Mouse (Mus musculus) heart, postnatal 10 days (tissue): ENCODE measurements around the gene Ralgapb. TPM values are rescaled to one million over a fixed set of nuclear protein-coding genes. Genes with fewer than 3 reads are reported as not detected.

Experiments
- DNase-seq, 2 experiments: peaks; one replicate each; pipeline ENCODE4 v3.0.0; 2021
- intact Hi-C: fragments of 180-260 bp; cut with DNase I; formaldehyde crosslinking; loops from one replicate; pipeline ENCODE4 v1.15.1; 2025
- total RNA-seq, 2 experiments: library from RNA; stranded (reverse); gene quantifications; 2 replicates each; pipeline ENCODE4 v1.2.3; 2021

The Ralgapb gene
- total RNA-seq, 2 experiments from 2014 or later: 30.5 to 33.3 TPM

DNA sequence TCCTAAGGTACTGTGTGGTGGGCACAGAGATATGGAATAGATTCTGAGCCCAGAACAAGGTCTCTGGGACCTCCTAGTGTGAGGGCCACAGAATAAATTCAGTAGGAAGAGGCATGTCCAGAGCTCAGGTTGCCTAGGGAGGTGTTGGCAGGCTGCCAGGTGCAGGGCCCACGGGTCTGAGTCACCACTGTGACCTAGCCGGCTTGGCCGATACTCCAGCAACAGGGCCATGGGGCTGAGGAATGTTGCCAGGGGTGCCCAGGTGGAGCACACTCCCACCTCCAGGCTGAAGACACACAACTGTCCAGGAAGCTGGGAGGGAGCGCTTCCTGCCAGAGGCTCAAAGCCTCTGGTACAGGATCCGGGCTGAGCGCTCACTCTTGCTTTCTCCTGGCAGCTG, 101.0 kb downstream of the Ralgapb start:
- intact Hi-C loops: no loop called here
- peak; percentile 41 to 53 for DNase-seq

DNA sequence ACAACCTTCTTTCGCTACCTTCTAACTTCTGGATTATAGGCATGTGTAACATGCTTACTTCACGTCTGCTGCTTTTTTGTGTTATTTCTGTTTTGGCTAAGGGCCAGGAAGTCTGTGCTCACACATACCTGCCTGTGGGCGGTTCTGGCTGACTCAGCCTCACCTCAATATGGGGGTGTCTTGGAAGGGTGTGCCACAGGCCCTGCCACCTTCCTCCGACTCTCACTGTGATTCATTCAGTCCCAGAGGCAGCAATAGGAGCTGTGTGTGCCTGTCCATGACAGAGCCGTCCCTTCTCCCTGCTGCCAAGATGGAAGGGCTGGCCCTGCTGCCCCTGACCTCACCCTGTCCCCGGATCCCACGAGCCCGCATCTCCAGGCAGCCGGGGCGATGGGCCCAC, 102.9 kb downstream of the Ralgapb start, which contains the start of gene Arhgap40:
TSS of gene Arhgap40 (plus strand) at position 269 of the 400 bp plus-strand sequence.
- no peak for DNase-seq
- intact Hi-C loops: no loop called here

DNA sequence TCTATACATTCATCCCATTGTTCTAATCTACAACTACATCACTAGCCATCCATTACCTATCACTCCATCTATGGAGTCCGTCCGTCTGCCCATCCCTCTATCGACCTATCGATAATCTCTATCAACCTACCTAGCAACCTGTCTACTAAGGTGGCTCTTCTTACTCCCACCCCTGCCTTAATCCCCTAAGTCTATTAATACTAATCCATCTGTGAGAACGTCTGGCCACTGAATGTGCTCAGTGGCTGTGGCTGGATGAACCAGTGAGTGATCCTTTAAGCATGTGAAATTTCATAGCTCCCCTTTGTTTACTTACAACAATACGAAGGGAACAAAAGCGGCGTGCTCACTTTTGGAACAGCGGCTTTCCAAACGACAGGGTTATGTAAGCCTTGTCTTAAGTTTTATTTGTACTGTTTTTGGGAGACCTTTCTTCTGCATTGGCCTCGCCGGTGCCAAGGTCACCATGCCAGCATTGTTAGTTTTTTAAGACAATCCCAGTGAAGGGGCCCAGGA, 104.2 kb downstream of the Ralgapb start:
- DNase-seq: no peak
- intact Hi-C loops: no loop called here

DNA sequence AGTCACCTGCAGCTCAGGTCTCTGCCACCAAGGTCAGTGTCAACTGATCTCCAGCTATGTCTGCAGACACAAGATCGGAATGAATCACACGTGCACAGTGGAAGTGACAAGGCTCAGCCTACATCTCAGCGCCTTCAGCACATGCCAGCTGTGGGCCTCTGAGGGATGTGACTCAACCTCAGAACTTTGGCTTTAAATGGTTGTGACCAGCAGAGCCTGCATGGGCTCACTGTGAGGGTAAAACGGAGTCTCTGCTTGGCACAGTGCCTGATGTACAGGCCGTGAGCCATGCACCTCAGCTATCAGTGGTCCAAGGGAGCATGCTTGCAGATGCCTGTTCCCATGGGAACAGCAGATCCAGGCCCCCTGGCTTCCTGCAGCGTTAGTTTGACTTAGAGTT, 108.9 kb downstream of the Ralgapb start:
- intact Hi-C loops: no loop called here
- no peak for DNase-seq

DNA sequence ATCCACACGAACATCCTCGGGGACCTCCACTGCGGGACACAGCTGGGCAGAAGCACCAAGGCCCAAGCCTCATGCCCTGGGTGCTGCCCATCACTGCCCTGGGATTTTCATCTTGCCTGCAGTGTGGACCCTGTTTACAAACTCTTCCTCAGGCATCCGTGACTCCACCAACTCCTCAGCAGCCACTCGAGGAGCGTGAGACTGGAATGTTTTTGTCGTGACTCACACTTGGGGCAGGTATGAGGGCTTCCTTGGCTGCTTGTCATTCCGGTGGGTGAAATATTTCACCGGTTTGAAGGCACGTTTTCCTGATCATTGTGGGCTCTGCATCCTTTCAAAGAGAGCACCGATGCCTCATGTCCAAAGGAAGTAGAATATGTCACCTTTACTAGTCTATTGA, 109.4 kb downstream of the Ralgapb start:
- intact Hi-C loops: no loop called here
- DNase-seq: no peak

DNA sequence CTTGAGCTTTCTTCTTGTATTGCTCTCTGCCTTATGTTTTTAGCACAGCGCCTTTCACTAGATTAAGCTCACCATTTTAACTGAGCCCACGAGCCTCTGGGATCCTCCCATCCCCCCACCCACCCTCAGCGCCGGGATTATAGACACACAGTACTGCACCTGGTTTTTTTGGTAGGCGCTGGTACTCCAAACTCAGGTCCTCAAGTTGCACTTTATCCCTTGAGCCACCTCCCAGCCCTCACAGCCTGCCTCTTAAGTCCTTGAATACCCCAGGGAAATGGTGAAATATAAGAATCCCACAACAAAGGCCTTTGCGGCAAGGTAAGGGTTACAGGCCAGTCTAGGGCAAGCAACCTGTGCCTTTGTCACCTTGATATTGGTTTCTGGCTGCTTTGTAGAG, 110.2 kb downstream of the Ralgapb start:
- intact Hi-C loops: no loop called here
- DNase-seq: no peak

DNA sequence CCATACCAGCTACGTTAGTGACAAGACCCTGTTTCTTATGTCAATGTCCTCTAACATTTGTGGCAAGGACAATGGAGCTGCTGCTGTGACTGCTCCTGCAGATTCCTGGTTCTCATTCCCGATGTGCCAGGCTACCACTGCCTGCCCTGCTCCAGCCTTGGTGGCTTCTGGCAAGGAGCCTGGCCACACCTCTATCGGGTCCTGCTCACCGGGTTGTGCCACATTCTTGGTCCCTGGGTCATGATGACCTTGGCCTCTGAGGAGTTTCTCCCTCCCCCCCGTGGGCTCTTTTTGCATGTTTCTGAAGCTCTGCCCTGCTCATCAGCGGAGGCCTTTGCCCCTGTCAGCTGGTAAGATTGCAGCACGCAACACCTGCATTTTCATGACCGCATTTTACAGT, 113.4 kb downstream of the Ralgapb start:
- intact Hi-C loops: no loop called here
- DNase-seq: peak; percentile 15 to 40

DNA sequence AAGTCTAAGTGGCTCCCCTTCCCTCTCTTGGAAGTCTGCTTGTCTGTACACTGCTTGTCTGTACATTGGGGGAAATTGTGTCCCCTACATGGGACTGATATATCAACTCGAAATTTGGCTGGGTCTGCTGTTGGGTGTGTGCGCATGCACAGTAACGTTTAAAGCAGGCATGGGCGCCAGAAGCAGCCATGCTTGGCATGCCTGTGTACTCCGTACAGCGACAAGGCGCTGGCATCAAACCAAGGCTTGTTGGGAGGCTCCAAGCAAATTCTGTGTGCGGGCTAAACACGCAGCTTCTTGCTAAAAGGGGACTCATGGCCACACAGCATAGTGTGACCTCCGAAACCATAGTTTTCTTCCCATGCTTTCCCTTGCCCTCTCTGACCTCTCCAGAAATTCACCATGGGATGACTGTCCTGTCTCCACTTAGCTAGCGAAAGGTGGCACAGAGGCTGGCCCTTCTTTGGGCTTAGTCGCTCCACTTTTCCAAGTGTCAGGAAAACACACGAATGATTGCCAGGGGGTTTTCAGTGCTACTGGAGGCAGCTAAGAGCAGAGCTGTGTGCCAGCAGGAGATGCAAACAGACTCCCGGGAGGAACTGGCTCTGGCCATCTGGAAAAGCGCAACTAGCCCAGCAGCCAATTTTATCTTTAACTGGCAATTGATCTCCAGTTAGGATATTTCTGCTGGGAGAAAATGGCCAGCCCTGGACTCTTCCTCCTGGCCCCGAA, 114.6 kb downstream of the Ralgapb start:
- peak; percentile 49 to 50 for DNase-seq
- intact Hi-C loops: no loop called here

DNA sequence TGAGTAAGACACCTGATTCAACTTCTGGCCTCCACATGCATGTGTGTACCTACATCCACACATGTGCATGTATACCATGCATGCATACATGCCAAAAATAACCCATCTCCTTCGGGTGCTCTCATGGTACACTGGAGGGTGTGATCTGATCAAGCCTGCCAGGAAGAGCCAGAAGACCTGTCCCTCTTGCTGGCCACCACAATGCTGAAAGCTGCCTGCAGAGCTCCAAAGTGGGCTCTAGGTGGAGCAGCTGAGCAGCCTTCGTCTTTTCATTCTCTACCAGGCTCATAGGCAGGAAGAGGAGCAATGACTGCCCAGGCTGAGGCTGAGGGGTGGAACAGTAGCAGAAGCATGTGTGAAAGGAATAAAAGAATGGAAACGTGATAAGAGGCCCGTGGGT, 124.4 kb downstream of the Ralgapb start:
- peak; percentile 53 to 72 for DNase-seq
- intact Hi-C loops: no loop called here

DNA sequence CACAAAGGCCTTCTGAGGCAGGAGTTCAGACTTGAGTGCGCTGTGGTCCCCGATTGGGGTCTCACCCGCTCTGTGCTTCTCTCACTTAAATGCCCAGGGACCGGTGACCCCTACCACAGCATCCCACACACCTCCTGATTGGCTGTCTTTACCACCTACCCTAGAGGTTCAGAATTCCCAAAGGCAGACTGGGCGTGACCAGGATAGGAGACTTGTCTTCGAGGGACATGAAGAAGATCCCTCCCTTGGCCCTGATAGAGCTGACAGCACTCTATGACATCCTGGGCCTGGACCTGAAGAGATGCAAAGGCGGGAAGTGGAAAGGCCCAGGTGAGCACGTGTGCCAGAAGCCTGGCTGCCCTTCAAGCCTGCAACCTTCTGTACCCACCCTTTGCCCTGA, 124.9 kb downstream of the Ralgapb start:
- intact Hi-C loops: no loop called here

DNA sequence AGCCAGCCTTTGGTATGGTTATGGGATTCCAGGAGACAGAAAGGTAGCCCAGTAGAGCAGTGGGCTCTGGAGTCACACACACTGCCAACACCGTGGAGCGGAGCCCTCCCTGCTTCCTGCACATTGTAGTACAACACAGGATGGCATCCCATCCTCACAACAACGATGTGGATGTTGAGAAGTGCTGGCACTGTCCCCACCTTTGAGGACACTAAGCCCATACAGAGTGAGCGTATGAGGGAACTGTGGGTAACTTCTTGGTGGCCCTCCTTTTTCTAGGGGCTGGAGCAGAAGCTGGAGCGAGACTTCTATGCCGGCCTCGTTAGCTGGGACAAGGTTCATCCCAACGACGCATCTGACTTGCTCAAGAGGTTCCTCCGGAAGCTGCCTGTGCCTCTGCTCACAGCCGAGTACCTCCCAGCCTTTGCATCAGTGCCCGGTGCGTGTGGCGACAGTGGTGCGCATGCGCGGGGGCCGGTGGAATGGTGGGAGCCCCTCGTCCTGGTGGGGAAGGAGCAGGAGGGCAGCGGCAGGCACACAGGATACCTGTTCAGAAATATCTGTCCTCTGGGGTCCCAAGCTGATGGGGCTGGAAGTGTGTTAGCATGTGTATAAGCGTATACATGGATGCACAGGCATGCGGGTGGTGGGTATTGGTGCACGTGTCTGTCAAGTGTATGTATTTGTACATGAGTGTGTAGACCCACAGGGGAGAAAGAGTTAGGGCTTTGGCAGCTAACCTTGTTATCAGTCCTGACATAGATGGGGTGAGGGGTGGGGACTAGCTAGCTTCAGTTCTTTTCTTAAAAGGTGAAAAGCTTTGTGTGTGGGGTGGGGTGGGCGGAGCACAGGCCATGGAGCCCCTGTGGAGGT, 130.0 kb downstream of the Ralgapb start:
- DNase-seq: no peak
- intact Hi-C loops: no loop called here

More for the DNA sequence above, 124.9 kb downstream of the Ralgapb start:
- DNase-seq: no peak

DNA sequence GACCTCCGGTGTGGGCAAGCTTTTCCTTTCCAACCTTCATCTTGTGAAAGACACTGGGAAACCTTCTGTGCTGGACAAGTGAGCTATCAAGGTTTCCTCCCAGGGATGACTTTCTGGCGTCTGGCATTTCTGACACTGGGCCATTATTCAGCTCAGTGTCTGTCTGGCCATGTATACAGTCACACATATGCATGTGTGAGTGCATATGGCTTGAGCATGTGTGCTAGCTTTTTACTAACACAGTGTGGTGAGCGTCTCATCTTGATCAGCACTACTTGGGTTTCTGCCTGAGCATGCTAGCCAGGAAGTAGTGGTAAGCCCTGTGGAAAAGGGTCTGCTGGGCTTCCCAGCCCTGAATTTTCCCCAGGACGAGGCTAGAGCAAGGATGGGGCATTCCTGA, 131.6 kb downstream of the Ralgapb start:
- no peak for DNase-seq
- intact Hi-C loops: no loop called here

DNA sequence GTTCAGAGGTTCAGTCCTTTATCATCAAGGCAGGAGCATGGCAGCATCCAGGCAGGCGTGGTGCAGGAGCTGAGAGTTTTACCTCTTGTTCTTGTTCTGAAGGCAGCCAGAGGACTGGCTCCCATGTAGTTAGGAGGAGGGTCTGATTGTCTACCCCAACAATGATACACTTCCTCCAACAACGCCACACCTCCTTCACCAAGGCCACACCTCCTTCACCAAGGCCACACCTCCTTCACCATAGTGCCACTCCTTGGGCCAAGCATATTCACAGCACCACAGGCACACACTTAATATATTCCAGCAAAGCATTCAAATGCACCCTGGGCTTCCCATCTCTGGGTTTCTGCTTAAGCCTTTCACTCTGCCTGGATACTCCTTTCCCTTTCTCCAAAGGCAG, 135.6 kb downstream of the Ralgapb start:
- no peak for DNase-seq
- intact Hi-C loops: no loop called here

DNA sequence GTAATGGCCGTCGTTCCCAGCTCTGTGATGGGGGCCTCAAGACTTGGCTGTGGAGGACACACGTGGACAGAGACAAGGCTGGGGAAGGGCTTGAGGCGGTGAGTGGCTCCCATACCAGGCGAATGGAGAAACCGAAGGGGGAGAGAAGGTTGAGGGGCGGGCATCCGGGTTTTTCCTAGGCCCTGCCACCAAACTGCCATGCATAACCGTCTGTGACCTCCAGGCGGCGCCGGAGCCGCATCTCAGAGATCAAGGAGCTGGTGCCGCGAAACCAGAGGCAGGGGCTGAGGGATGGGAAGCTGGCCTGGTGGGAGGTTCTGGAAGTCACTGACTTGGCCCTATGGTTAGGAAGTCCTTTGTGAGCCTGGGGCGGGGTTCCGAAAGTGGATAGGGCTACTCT, 137.1 kb downstream of the Ralgapb start:
- peak; percentile 59 to 81 for DNase-seq
- intact Hi-C loops: no loop called here

Other genes starting within 250 kb of the Ralgapb start
- gene D630003M21Rik, start 180.6 kb upstream of the Ralgapb start, total RNA-seq: 1 to 10 TPM; 8.6 to 8.7 TPM
- not detected for gene Bpi, start 151.8 kb upstream of the Ralgapb start, total RNA-seq
- gene Lbp, start 103.4 kb upstream of the Ralgapb start, total RNA-seq: 1 to 10 TPM; 5.9 to 6.6 TPM
- gene Snhg11, start 34.2 kb upstream of the Ralgapb start, total RNA-seq: under 1 TPM in 1 of 2 experiments, not detected in 1; 0.24 TPM
- gene Adig, start 92.8 kb downstream of the Ralgapb start, total RNA-seq: 10 to 100 TPM in 1 of 2 experiments, 1 to 10 TPM in 1; 5.5 to 19.7 TPM
- not detected for gene Arhgap40, start 102.9 kb downstream of the Ralgapb start, total RNA-seq
- gene Slc32a1, start 200.9 kb downstream of the Ralgapb start, total RNA-seq: not detected
- gene Actr5, start 215.0 kb downstream of the Ralgapb start, total RNA-seq: 1 to 10 TPM; 7.5 to 8.2 TPM